Mouse (Mus musculus): Measurements from ENCODE around the gene Tbccd1. TPM values are rescaled to one million over a fixed set of nuclear protein-coding genes. Genes with fewer than 3 reads are reported as not detected.

Gene Tbccd1
- 10 to 100 TPM; 11.9 to 14.6 TPM for total RNA-seq (2021)
- long read RNA-seq, experiment 1, partial matches to known transcripts, result 4 of 10 reads
- long read RNA-seq, experiment 1, other reads (novel, unspliced or antisense), result 4 of 10 reads
- long read RNA-seq, experiment 2, partial matches to known transcripts, result 0 of 5 reads
- long read RNA-seq, experiment 2, other reads (novel, unspliced or antisense), result 4 of 5 reads

GRCm38 (mm10) chr16:22857431-22858113, at the start of gene Tbccd1, which contains the start of gene Dnajb11:
TSS of gene Tbccd1 (minus strand) at chr16:22857669.
TSS of gene Dnajb11 (plus strand) at chr16:22857845.
- Histone ChIP-seq H3K4me3 (peak within 1 kb of the TSS; percentile 97), H3K27ac (peak within 1 kb of the TSS; percentile 87)
- no peak for TF ChIP-seq CTCF (IDR thresholded peaks at IDR 0.05)
- intact Hi-C loops (cut with DNase I), result loop anchor here (5.0 kb wide), 2 partner anchors 250 to 270 kb away; partner anchors contain the start of genes Eif4a2 and Rfc4
- peak; percentile 99 to 100 for DNase-seq (ENCODE audit: extremely low spot score in 1 of 2, low spot score in 2 of 2)

DNA sequence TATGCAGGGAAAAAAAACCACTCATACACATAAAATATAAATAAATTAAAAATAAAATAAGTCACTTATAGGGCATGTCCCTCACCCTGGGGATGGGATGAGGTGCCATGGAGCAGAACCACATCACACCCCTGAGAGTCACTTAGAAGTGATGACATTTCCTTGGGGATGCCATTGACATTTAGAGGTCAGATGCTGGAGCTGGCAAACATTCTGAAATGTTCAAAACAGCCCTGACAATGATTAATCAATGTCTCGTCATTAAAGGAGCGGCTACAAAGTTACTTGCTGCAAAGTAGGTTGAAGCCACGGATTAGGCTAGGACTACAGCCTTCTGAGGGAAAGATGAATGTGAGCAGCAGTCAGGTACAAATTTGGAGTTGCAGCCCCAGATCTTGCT, 43.9 kb upstream of the Tbccd1 start:
- DNase-seq (ENCODE audit: extremely low spot score in 1 of 2, low spot score in 2 of 2), result no peak
- intact Hi-C loops (cut with DNase I), result no loop called here
- no peak overlapping the region for H3K27ac ChIP-seq
- no peak for TF ChIP-seq CTCF (IDR thresholded peaks at IDR 0.05)
- H3K4me3 ChIP-seq, result no peak overlapping the region

DNA sequence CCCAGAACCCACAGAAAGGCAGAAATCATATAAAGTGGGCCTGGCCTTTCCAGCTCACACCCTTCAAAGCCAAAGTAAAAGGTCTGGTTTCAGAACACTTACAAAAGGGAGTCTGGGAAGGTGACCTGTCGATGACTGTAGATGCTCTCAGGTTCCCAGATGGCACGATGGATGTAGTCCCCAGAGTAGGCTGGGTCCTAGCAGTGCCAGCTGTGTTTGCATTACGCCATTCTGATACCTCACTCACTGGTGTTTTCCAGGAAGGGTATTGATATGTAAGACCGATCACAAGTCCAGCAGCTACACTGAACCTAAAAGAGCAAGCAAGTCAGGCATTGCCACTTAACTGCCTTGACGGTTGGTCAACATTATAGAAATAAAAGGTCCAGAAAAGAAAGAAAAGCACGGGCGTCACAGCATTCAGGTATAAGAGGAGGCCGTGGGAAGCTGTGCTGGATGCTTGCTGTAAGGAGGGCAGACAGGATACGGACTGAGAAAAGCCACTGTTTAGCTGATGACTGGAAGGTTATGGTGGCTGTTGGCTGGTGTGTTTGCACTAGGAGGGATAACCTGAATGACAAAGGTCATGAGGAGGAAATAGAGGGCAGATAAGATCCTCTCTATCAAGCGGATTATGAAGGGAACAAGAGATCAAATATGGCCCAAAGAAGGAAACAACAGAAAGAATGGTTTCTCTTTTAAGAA, 42.5 kb upstream of the Tbccd1 start:
- intact Hi-C loops (cut with DNase I), result no loop called here
- no peak overlapping the region for H3K27ac ChIP-seq
- TF ChIP-seq CTCF (IDR thresholded peaks at IDR 0.05), result no peak
- no peak for DNase-seq (ENCODE audit: extremely low spot score in 1 of 2, low spot score in 2 of 2)
- no peak overlapping the region for H3K4me3 ChIP-seq

DNA sequence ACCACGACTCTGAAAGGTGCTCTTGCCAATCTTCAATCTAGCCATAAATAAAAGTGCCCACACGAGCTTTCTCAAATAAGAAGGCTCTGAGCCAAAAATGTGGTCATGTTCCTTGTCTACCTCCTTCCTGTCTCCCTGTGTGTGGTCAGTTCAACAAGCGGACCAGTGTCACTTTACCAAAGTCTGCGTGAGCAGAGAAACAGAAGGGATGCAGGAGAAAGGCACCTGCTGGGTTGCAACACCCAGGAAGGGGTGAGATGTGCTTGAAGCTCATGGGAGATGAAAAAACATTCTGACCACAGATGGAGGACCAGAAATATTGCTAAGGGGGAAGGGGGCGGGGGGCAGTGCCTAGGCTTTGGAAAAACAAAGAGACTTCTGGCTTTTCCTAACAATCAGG, 41.9 kb upstream of the Tbccd1 start:
- no peak for DNase-seq (ENCODE audit: extremely low spot score in 1 of 2, low spot score in 2 of 2)
- Histone ChIP-seq H3K27ac (no peak overlapping the region), H3K4me3 (no peak overlapping the region)
- intact Hi-C loops (cut with DNase I), result no loop called here
- TF ChIP-seq CTCF (IDR thresholded peaks at IDR 0.05), result no peak

- TF ChIP-seq CTCF (IDR thresholded peaks at IDR 0.05), result no peak
These were observed 39.1 kb upstream of the Tbccd1 start for GRCm38 (mm10) chr16:22896618-22897017.

GRCm38 (mm10) chr16:22894095-22894494, 36.6 kb upstream of the Tbccd1 start:
- TF ChIP-seq CTCF (IDR thresholded peaks at IDR 0.05), result no peak
- DNase-seq (ENCODE audit: extremely low spot score in 1 of 2, low spot score in 2 of 2), result no peak
- intact Hi-C loops (cut with DNase I), result no loop called here
- H3K4me3 ChIP-seq, result no peak overlapping the region
- H3K27ac ChIP-seq, result no peak overlapping the region

More at GRCm38 (mm10) chr16:22896618-22897017, 39.1 kb upstream of the Tbccd1 start:
- Histone ChIP-seq H3K4me3 (no peak overlapping the region), H3K27ac (no peak overlapping the region)
- intact Hi-C loops (cut with DNase I), result no loop called here
- DNase-seq (ENCODE audit: extremely low spot score in 1 of 2, low spot score in 2 of 2), result no peak

DNA sequence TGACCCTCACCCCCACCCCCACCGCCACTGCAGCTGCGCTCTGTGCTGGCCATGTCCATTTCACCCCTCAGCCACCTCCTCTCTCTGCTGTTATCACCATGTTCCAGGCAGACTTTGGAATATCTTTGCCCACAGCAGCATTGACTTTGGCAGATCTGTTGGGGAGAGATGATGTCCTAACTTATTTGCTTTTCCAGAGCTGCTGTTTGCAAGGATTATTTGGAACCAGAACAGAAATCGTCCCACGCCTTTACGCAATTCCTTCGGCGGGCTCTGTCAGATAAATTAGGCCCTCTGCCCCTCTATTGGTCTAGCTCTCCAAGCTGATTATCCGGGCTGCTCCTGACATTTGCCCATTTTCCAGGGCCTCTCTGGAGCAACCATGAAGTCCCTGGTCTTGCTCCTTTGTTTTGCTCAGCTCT, 34.3 kb upstream of the Tbccd1 start:
- DNase-seq (ENCODE audit: extremely low spot score in 1 of 2, low spot score in 2 of 2), result no peak
- no peak overlapping the region for H3K4me3 ChIP-seq
- no peak overlapping the region for H3K27ac ChIP-seq
- no peak for TF ChIP-seq CTCF (IDR thresholded peaks at IDR 0.05)
- intact Hi-C loops (cut with DNase I), result no loop called here

GRCm38 (mm10) chr16:22890683-22891510, 33.4 kb upstream of the Tbccd1 start, which contains the start of gene Ahsg:
TSS of gene Ahsg (plus strand) at chr16:22891277.
- no peak within 1 kb of the TSS for H3K27ac ChIP-seq
- H3K4me3 ChIP-seq, result no peak within 1 kb of the TSS
- no peak for DNase-seq (ENCODE audit: extremely low spot score in 1 of 2, low spot score in 2 of 2)
- no peak for TF ChIP-seq CTCF (IDR thresholded peaks at IDR 0.05)
- intact Hi-C loops (cut with DNase I), result no loop called here

- intact Hi-C loops (cut with DNase I), result no loop called here
- H3K4me3 ChIP-seq, result no peak overlapping the region
- no peak for DNase-seq (ENCODE audit: extremely low spot score in 1 of 2, low spot score in 2 of 2)
These were observed 32.2 kb upstream of the Tbccd1 start for GRCm38 (mm10) chr16:22889716-22890115.

GRCm38 (mm10) chr16:22888835-22889234, 31.4 kb upstream of the Tbccd1 start:
- DNase-seq (ENCODE audit: extremely low spot score in 1 of 2, low spot score in 2 of 2), result no peak
- Histone ChIP-seq H3K4me3 (no peak overlapping the region), H3K27ac (no peak overlapping the region)
- no peak for TF ChIP-seq CTCF (IDR thresholded peaks at IDR 0.05)
- intact Hi-C loops (cut with DNase I), result no loop called here

More at GRCm38 (mm10) chr16:22889716-22890115, 32.2 kb upstream of the Tbccd1 start:
- TF ChIP-seq CTCF (IDR thresholded peaks at IDR 0.05), result no peak
- H3K27ac ChIP-seq, result no peak overlapping the region

GRCm38 (mm10) chr16:22886726-22887125, 29.3 kb upstream of the Tbccd1 start:
- no peak overlapping the region for H3K4me3 ChIP-seq
- intact Hi-C loops (cut with DNase I), result no loop called here
- no peak overlapping the region for H3K27ac ChIP-seq
- TF ChIP-seq CTCF (IDR thresholded peaks at IDR 0.05), result no peak
- DNase-seq (ENCODE audit: extremely low spot score in 1 of 2, low spot score in 2 of 2), result no peak
